Mouse (Mus musculus) limb, embryonic 15.5 days (tissue): ENCODE data around the gene Bicra. TPM values are rescaled to one million over a fixed set of nuclear protein-coding genes. Genes with fewer than 3 reads are reported as not detected.

Experiments used
- ATAC-seq: fragments of 200-750 bp; cut with Nextera tagmentation; 2 replicates; pipeline ENCODE4 v1.8.0; 2017; ENCODE audit warnings: low read depth, moderate TSS enrichment; ENCODE audit not compliant: insufficient number of reproducible peaks, low FRiP score, low TSS enrichment
- H3K27ac ChIP-seq: fragments of 300-500 bp; sonication (generic); 2 replicates; pipeline ENCODE4 v1.5.1; 2015; ENCODE audit warnings: moderate library complexity, mild to moderate bottlenecking, inconsistent platforms
- H3K27me3 ChIP-seq: fragments of 300-500 bp; sonication (generic); 2 replicates; pipeline ENCODE4 v1.6.1; 2015; ENCODE audit warnings: inconsistent platforms
- H3K36me3 ChIP-seq: fragments of 300-500 bp; sonication (generic); 2 replicates; pipeline ENCODE4 v1.6.1; 2015; ENCODE audit warnings: inconsistent platforms
- H3K4me1 ChIP-seq: fragments of 300-500 bp; sonication (generic); 2 replicates; pipeline ENCODE4 v1.6.1; 2015; ENCODE audit warnings: inconsistent platforms
- H3K4me2 ChIP-seq: fragments of 300-500 bp; sonication (generic); 2 replicates; pipeline ENCODE4 v1.6.1; 2015; ENCODE audit warnings: mild to moderate bottlenecking, inconsistent platforms
- H3K4me3 ChIP-seq: fragments of 300-500 bp; sonication (generic); 2 replicates; pipeline ENCODE4 v1.5.1; 2015; ENCODE audit warnings: mild to moderate bottlenecking, inconsistent platforms
- H3K9ac ChIP-seq: fragments of 300-500 bp; sonication (generic); 2 replicates; pipeline ENCODE4 v1.6.1; 2015; ENCODE audit warnings: inconsistent platforms
- H3K9me3 ChIP-seq: fragments of 300-500 bp; sonication (generic); 2 replicates; pipeline ENCODE4 v1.6.1; 2016; ENCODE audit warnings: inconsistent platforms
- WGBS: fragments of 180-500 bp; shearing (Covaris S2); methylation state at CpG from one replicate; pipeline ENCODE4 v1.1.7; 2015; 5-methylcytosine and 5-hydroxymethylcytosine counted together
- polyA plus RNA-seq: library from polyadenylated mRNA; unstranded; fragments of >200 nt; fragmentation: Nextera tagmentation; extraction: Ambion mirVana; gene quantifications from 2 replicates; pipeline ENCODE4 v1.2.1, GENCODE M21; 2015

Gene Bicra
- 7.2 and 7.5 TPM in 2 replicates for polyA plus RNA-seq

DNA sequence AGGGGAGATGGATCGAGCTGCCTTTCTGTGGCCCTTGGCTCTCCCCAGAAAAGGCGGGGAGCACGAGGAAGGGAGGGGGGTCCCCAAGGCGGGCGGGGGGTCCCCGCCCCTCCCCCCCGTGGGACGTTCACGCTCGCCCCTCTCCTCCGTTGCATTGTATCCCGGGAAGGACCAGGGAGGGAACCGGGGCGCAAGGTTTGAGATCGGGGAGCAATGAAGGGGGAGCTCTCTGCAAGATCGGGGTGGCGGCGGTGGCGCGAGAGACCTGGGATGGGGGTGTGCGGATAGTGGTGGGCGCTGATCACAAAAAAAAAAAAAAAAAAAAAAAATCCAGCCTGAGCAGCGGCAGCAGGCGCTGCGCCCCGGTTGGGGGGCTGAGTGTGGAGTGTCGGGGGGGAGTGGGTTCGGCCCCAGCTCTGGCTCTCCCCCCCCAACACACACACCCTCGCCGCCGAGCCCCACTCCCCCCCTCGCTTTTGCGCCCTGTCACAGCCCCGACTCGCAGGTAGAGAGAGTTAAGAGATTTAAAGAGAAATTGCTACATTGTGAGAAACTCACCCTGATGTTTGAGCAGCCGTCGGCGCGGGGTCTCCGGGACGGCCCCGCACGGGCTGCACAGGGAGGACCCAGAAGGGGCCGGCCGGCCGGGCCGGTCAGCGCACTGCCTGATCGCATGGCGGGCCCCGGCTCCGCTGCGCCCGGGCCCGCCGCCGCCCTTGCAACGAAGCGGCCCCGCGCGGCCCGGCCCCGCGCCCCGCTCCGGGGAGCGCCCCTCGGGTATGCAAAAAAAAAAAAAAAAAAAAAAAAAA is at the start of gene Bicra:
Gene Bicra (minus strand): TSS at position 584 of the 809 bp plus-strand sequence.
- Histone ChIP-seq H3K36me3 (no peaks in the 10 kb centered on the region), H3K9ac (peak within 1 kb of the TSS; percentile 91), H3K27me3 (no peaks in the 10 kb centered on the region), H3K4me2 (peak within 1 kb of the TSS; percentile 76), H3K4me3 (peak within 1 kb of the TSS; percentile 84), H3K27ac (peak within 1 kb of the TSS; percentile 98), H3K4me1 (peaks cover 69% of the 10 kb centered on the region), H3K9me3 (no peaks in the 10 kb centered on the region)
- WGBS, result under 1% methylated on average over 56 of the region's 69 CpGs
- peak; percentile 82 for ATAC-seq

DNA sequence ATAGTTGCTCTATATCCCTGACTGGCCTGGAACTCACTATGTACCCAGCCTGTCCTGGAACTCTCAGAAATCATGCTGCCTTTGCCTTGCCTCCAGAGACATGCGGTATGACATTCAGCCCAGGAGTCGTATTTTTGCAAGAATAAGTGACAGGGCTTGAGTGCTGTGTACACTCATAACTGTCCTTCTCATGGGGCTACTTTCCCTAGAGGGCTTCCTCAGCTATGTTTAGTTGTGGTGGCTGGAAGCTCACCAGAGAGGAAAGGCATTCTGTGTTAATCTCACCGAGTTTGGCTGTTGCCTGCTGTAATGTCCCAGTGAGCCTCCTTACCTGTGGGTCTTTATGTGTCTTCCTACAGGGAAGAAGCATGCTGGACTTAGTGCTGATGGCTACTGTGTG is 46.9 kb upstream of the Bicra start:
- H3K4me3 ChIP-seq, result no peak overlapping the region
- H3K4me2 ChIP-seq, result no peak overlapping the region
- peaks cover 4% of the 10 kb centered on the region for H3K27me3 ChIP-seq
- no peak overlapping the region for H3K27ac ChIP-seq
- no peaks in the 10 kb centered on the region for H3K9me3 ChIP-seq
- no peak overlapping the region for H3K9ac ChIP-seq
- 71% methylated on average over 3 of the region's 3 CpGs for WGBS
- no peak for ATAC-seq
- peaks cover 9% of the 10 kb centered on the region for H3K4me1 ChIP-seq
- no peaks in the 10 kb centered on the region for H3K36me3 ChIP-seq

- H3K27me3 ChIP-seq, result no peaks in the 10 kb centered on the region; the same call in 1 of the 2 replicates
- no peaks in the 10 kb centered on the region for H3K9me3 ChIP-seq
- no peaks in the 10 kb centered on the region for H3K4me1 ChIP-seq
- H3K27ac ChIP-seq, result no peak overlapping the region
- no peak overlapping the region for H3K9ac ChIP-seq
- no peaks in the 10 kb centered on the region for H3K36me3 ChIP-seq
- ATAC-seq, result no peak
- H3K4me2 ChIP-seq, result no peak overlapping the region
- no peak overlapping the region for H3K4me3 ChIP-seq
- WGBS, result 72% methylated on average over 2 of the region's 2 CpGs
Observed at GRCm38 (mm10) chr7:16087587-16087986, 39.9 kb upstream of the Bicra start.

GRCm38 (mm10) chr7:16083361-16083760 is 35.6 kb upstream of the Bicra start:
- Histone ChIP-seq H3K9me3 (no peaks in the 10 kb centered on the region), H3K4me2 (no peak overlapping the region), H3K4me1 (no peaks in the 10 kb centered on the region), H3K4me3 (no peak overlapping the region), H3K36me3 (no peaks in the 10 kb centered on the region), H3K9ac (no peak overlapping the region), H3K27ac (no peak overlapping the region), H3K27me3 (no peaks in the 10 kb centered on the region; the same call in 1 of the 2 replicates)
- no peak for ATAC-seq
- 63% methylated on average over 4 of the region's 4 CpGs for WGBS

GRCm38 (mm10) chr7:16080581-16080980 is 32.9 kb upstream of the Bicra start:
- Histone ChIP-seq H3K4me1 (no peaks in the 10 kb centered on the region), H3K9me3 (no peaks in the 10 kb centered on the region), H3K4me2 (no peak overlapping the region), H3K27ac (no peak overlapping the region), H3K9ac (no peak overlapping the region), H3K27me3 (no peaks in the 10 kb centered on the region; the same call in 1 of the 2 replicates), H3K36me3 (no peaks in the 10 kb centered on the region), H3K4me3 (no peak overlapping the region)
- 63% methylated on average over 4 of the region's 4 CpGs for WGBS
- ATAC-seq, result no peak

GRCm38 (mm10) chr7:16079947-16080346 is 32.2 kb upstream of the Bicra start:
- no peaks in the 10 kb centered on the region for H3K9me3 ChIP-seq
- no peak overlapping the region for H3K4me2 ChIP-seq
- H3K27ac ChIP-seq, result no peak overlapping the region
- H3K4me3 ChIP-seq, result no peak overlapping the region
- no peak for ATAC-seq
- no peaks in the 10 kb centered on the region; the same call in 1 of the 2 replicates for H3K27me3 ChIP-seq
- no peaks in the 10 kb centered on the region for H3K36me3 ChIP-seq
- no peaks in the 10 kb centered on the region for H3K4me1 ChIP-seq
- 68% methylated on average over 1 of the region's 1 CpGs for WGBS
- no peak overlapping the region for H3K9ac ChIP-seq

GRCm38 (mm10) chr7:16071906-16072305 is 24.2 kb upstream of the Bicra start:
- Histone ChIP-seq H3K27ac (no peak overlapping the region), H3K27me3 (no peaks in the 10 kb centered on the region), H3K4me3 (no peak overlapping the region), H3K4me2 (no peak overlapping the region), H3K9me3 (no peaks in the 10 kb centered on the region), H3K9ac (no peak overlapping the region), H3K4me1 (no peaks in the 10 kb centered on the region), H3K36me3 (no peaks in the 10 kb centered on the region)
- WGBS, result 83% methylated on average over 6 of the region's 6 CpGs
- ATAC-seq, result no peak

- Histone ChIP-seq H3K27ac (no peak overlapping the region), H3K4me2 (no peak overlapping the region), H3K9me3 (no peaks in the 10 kb centered on the region), H3K27me3 (no peaks in the 10 kb centered on the region), H3K9ac (no peak overlapping the region), H3K4me3 (no peak overlapping the region), H3K4me1 (no peaks in the 10 kb centered on the region), H3K36me3 (no peaks in the 10 kb centered on the region)
- no peak for ATAC-seq
Observed at GRCm38 (mm10) chr7:16070846-16071245, 23.1 kb upstream of the Bicra start.

- no peak for ATAC-seq
- H3K4me3 ChIP-seq, result no peak overlapping the region
- H3K9ac ChIP-seq, result no peak overlapping the region
- H3K27me3 ChIP-seq, result peaks cover 30% of the 10 kb centered on the region
- peaks cover 6% of the 10 kb centered on the region; the same call in 1 of the 2 replicates for H3K4me1 ChIP-seq
- 35% methylated on average over 4 of the region's 4 CpGs for WGBS
- 0 out of 2 replicates have a peak, but pooled peaks cover 6% of the 10 kb centered on the region for H3K9me3 ChIP-seq
- H3K36me3 ChIP-seq, result no peaks in the 10 kb centered on the region
- no peak overlapping the region for H3K27ac ChIP-seq
- no peak overlapping the region for H3K4me2 ChIP-seq
Observed at GRCm38 (mm10) chr7:16063490-16063889, 15.8 kb upstream of the Bicra start.

GRCm38 (mm10) chr7:16062099-16062420 is 14.3 kb upstream of the Bicra start:
- Histone ChIP-seq H3K4me1 (peaks cover 6% of the 10 kb centered on the region; the same call in 1 of the 2 replicates), H3K4me2 (no peak overlapping the region), H3K9me3 (0 out of 2 replicates have a peak, but pooled peaks cover 6% of the 10 kb centered on the region), H3K4me3 (no peak overlapping the region), H3K36me3 (no peaks in the 10 kb centered on the region), H3K9ac (no peak overlapping the region), H3K27me3 (peaks cover 30% of the 10 kb centered on the region), H3K27ac (no peak overlapping the region)
- WGBS, result 72% methylated on average over 15 of the region's 15 CpGs
- no peak for ATAC-seq

DNA sequence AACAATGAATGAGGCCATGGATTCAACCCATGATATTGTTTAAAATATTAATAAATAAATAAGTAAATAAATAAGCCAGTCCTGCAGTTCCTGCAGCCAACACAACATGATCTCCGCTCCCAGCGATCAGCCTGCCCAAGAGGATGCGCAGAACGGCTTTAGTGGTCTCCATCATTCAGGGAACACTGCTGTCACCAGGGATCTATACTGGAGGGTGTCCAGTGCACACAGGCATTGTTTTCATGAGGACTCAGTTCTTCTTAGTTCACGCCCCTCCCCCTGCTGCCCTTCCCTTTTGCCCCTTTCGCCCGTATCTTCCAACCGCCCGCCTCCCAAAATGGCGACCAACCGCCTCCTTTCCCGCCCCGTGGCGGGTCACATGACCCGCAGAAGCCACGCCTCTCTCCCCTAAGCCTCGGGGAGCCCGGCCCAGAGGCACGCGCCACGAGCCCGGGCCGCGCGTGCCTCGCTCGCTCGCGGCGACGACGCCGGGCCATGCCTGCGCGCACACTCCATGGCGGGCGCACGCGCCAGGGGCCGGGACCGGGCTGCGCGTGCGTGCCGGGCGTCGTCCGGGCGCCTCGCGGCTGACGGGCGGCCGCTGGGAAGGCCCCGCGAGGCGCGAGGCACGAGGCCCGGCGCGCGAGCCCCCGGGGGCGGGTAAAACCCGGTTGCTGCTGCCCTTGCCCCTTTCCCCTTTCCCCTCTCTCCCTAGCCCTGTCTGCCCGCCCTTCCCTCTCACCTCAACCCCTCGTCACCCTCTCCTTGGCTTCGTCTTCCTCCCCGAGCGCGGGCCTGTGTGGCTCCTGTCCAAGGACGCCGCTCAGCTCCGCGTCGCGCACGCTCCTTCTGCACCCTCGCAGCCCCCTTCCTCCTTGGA is 13.7 kb upstream of the Bicra start, which contains the start of gene Zfp541:
Gene Zfp541 (plus strand): TSS at position 596 of the 880 bp plus-strand sequence.
- Histone ChIP-seq H3K4me1 (peaks cover 6% of the 10 kb centered on the region; the same call in 1 of the 2 replicates), H3K4me3 (peak within 1 kb of the TSS; percentile 18), H3K9me3 (0 out of 2 replicates have a peak, but pooled peaks cover 6% of the 10 kb centered on the region), H3K36me3 (no peaks in the 10 kb centered on the region), H3K27me3 (peaks cover 30% of the 10 kb centered on the region), H3K4me2 (peak within 1 kb of the TSS; percentile 25), H3K9ac (no peak within 1 kb of the TSS), H3K27ac (no peak within 1 kb of the TSS)
- 50% methylated on average over 77 of the region's 80 CpGs for WGBS
- no peak for ATAC-seq

GRCm38 (mm10) chr7:16057136-16057534 is 9.4 kb upstream of the Bicra start:
- no peak overlapping the region for H3K9ac ChIP-seq
- H3K27ac ChIP-seq, result no peak overlapping the region
- WGBS, result 50% methylated on average over 2 of the region's 2 CpGs
- H3K4me3 ChIP-seq, result no peak overlapping the region
- 0 out of 2 replicates have a peak, but pooled peaks cover 6% of the 10 kb centered on the region for H3K9me3 ChIP-seq
- peaks cover 8% of the 10 kb centered on the region; the same call in 1 of the 2 replicates for H3K4me1 ChIP-seq
- no peaks in the 10 kb centered on the region for H3K36me3 ChIP-seq
- H3K4me2 ChIP-seq, result no peak overlapping the region
- no peak for ATAC-seq
- H3K27me3 ChIP-seq, result peaks cover 27% of the 10 kb centered on the region
